Mouse (Mus musculus): ENCODE measurements around the gene Ptpn22. TPM values are rescaled to one million over a fixed set of nuclear protein-coding genes. Genes with fewer than 3 reads are reported as not detected.

The Ptpn22 gene
- polyA plus RNA-seq, 1 experiment: 2.5 TPM

GRCm38 (mm10) chr3:103960622-103961021 lies 101.0 kb downstream of the Ptpn22 start:
- DNase-seq: no peak
- WGBS: 78% methylated on average over 3 of the region's 3 CpGs
- no peaks in the 10 kb centered on the region for H3K4me1 ChIP-seq (ENCODE audit: control insufficient read depth, insufficient read depth, low read length)
- TF ChIP-seq POLR2A (IDR thresholded peaks at IDR 0.05; ENCODE audit: borderline replicate concordance, extremely low read depth, low read depth, low read length) (no peak), CTCF (IDR thresholded peaks at IDR 0.05; ENCODE audit: insufficient read depth, low read length) (no peak)
- H3K4me3 ChIP-seq (replicated peaks; ENCODE audit: extremely low read depth, low read depth, low read length): no peak overlapping the region

Other genes starting within 250 kb of the Ptpn22 start
- gene Atg4a-ps, start 213.7 kb upstream of the Ptpn22 start, polyA plus RNA-seq (2012; rRNA removed): not detected in 2 replicates
- 56.3 and 80.9 TPM in 2 replicates for gene Olfml3, start 121.8 kb upstream of the Ptpn22 start, polyA plus RNA-seq (2012; rRNA removed)
- not detected in 2 replicates for gene Gm10964, start 120.4 kb upstream of the Ptpn22 start, polyA plus RNA-seq (2012; rRNA removed)
- gene Hipk1, start 68.2 kb upstream of the Ptpn22 start, polyA plus RNA-seq (2012; rRNA removed): 105 and 143 TPM in 2 replicates
- gene Dclre1b, start 50.4 kb upstream of the Ptpn22 start, polyA plus RNA-seq (2012; rRNA removed): 13.5 and 14.0 TPM in 2 replicates
- 8.2 and 12.1 TPM in 2 replicates for gene Ap4b1, start 50.3 kb upstream of the Ptpn22 start, polyA plus RNA-seq (2012; rRNA removed)
- 0.14 TPM in 1 of 2 replicates, not detected in the other for gene Gm43064, start 50.2 kb upstream of the Ptpn22 start, polyA plus RNA-seq (2012; rRNA removed)
- gene Bcl2l15, start 27.2 kb upstream of the Ptpn22 start, polyA plus RNA-seq (2012; rRNA removed): not detected in 2 replicates
- 4.3 and 4.9 TPM in 2 replicates for gene Rsbn1, start 54.3 kb downstream of the Ptpn22 start, polyA plus RNA-seq (2012; rRNA removed)
- 7.8 and 8.4 TPM in 2 replicates for gene Phtf1, start 108.3 kb downstream of the Ptpn22 start, polyA plus RNA-seq (2012; rRNA removed)

All from lung, adult 2 months (tissue).